Mouse (Mus musculus) C2C12 (cell line): ENCODE measurements at regions not wholly inside any gene's neighbourhood (a gene's known extent, or its start where the extent isn't known, plus 50 kb on each side); places are given as distances from the start of the nearest gene placed in this dataset.

Source experiments
- CEBPB ChIP-seq: IDR thresholded peaks from one replicate; pipeline ENCODE4 v1.6.1; 2011; ENCODE audit warnings: low read depth, mild to moderate bottlenecking, control low read depth, moderate library complexity
- CTCF ChIP-seq: IDR thresholded peaks from one replicate; pipeline ENCODE4 v1.5.1; 2011; ENCODE audit not compliant: control insufficient read depth, insufficient read depth, insufficient read length
- FOSL1 ChIP-seq: IDR thresholded peaks from one replicate; pipeline ENCODE4 v1.8.0; 2011; ENCODE audit warnings: mild to moderate bottlenecking, low read length; ENCODE audit not compliant: poor library complexity, insufficient read depth, severe bottlenecking
- MAX ChIP-seq: IDR thresholded peaks from one replicate; pipeline ENCODE4 v1.6.1; 2011; ENCODE audit warnings: mild to moderate bottlenecking, control low read depth
- MYOD1 ChIP-seq: IDR thresholded peaks from one replicate; pipeline ENCODE4 v1.6.1; 2011; ENCODE audit warnings: low read depth; ENCODE audit not compliant: control insufficient read depth, insufficient read length
- MYOG ChIP-seq: IDR thresholded peaks from one replicate; pipeline ENCODE4 v1.6.1; 2011; ENCODE audit not compliant: control insufficient read depth, insufficient read length; ENCODE audit errors: extremely low read depth
- USF1 ChIP-seq: IDR thresholded peaks from one replicate; pipeline ENCODE4 v1.6.1; 2011; ENCODE audit warnings: low read depth, mild to moderate bottlenecking, control low read depth, moderate library complexity

- TF ChIP-seq CTCF (no peak), USF1 (no peak), MAX (no peak), FOSL1 (no peak), MYOG (no peak), MYOD1 (no peak), CEBPB (no peak)
Measured at GRCm38 (mm10) chr13:78883062-78883461, 683.5 kb upstream of the Nr2f1 start.
